Mouse (Mus musculus) erythroblast, embryonic 14.5 days (primary cell): ENCODE results near the gene Asz1.

Experiments
- GATA1 ChIP-seq: IDR thresholded peaks from 2 replicates; pipeline ENCODE4 v1.6.1; 2012; ENCODE audit warnings: low read length, inconsistent platforms, mixed read lengths
- TAL1 ChIP-seq: IDR thresholded peaks from 3 replicates; pipeline ENCODE4 v1.6.1; 2012; ENCODE audit warnings: low read length, inconsistent platforms, mixed read lengths

- no peak for TF ChIP-seq GATA1
- TF ChIP-seq TAL1, result no peak
Observed at GRCm38 (mm10) chr6:18087160-18087804, 21.6 kb downstream of the Asz1 start.
